Mouse (Mus musculus) heart, embryonic 14.5 days (tissue): ENCODE measurements around the gene Arhgap44. TPM values are rescaled to one million over a fixed set of nuclear protein-coding genes. Genes with fewer than 3 reads are reported as not detected.

ENCODE experiments used
- ATAC-seq: fragments of 200-750 bp; cut with Nextera tagmentation; 2 replicates; pipeline ENCODE4 v1.8.0; 2017; ENCODE audit warnings: low read depth, moderate TSS enrichment; ENCODE audit not compliant: insufficient number of reproducible peaks, insufficient read depth, low FRiP score
- H3K27ac ChIP-seq, 2 experiments: fragments of 200-500 bp in 1 of 2; fragments of 300-500 bp in 1 of 2; sonication (generic) in 1 of 2; replicated peaks in 1 of 2; 2 replicates each; pipeline ENCODE4 v1.5.1; 2012 to 2014; ENCODE audit warnings: low read depth in 2 of 2, low read length in 2 of 2, control low read depth in 1 of 2, mild to moderate bottlenecking in 1 of 2, mixed read lengths in 1 of 2; ENCODE audit not compliant: control insufficient read depth in 1 of 2, insufficient read depth in 1 of 2
- H3K27me3 ChIP-seq: fragments of 300-500 bp; sonication (generic); 2 replicates; pipeline ENCODE4 v1.6.1; 2014; ENCODE audit warnings: mild to moderate bottlenecking, low read length, control low read depth; ENCODE audit not compliant: control insufficient read depth, insufficient read depth
- H3K36me3 ChIP-seq: fragments of 300-500 bp; sonication (generic); 2 replicates; pipeline ENCODE4 v1.6.1; 2014; ENCODE audit warnings: mild to moderate bottlenecking, control low read depth, low read length, mixed read lengths; ENCODE audit not compliant: control insufficient read depth, insufficient read depth
- H3K4me1 ChIP-seq, 2 experiments: fragments of 200-500 bp in 1 of 2; fragments of 300-500 bp in 1 of 2; sonication (generic) in 1 of 2; 2 replicates each; pipeline ENCODE4 v1.6.1; 2012 to 2014; ENCODE audit warnings: low read length in 2 of 2, control low read depth in 1 of 2, mixed read lengths in 1 of 2; ENCODE audit not compliant: control insufficient read depth in 2 of 2, insufficient read depth in 2 of 2
- H3K4me2 ChIP-seq: fragments of 300-500 bp; sonication (generic); 2 replicates; pipeline ENCODE4 v1.6.1; 2014; ENCODE audit warnings: mild to moderate bottlenecking, low read length
- H3K4me3 ChIP-seq, 2 experiments: fragments of 200-500 bp in 1 of 2; fragments of 300-500 bp in 1 of 2; sonication (generic) in 1 of 2; 2 replicates each; pipeline ENCODE4 v1.5.1; 2012 to 2014; ENCODE audit warnings: low read length in 2 of 2, mild to moderate bottlenecking in 2 of 2, control low read depth in 1 of 2, low read depth in 1 of 2, moderate library complexity in 1 of 2; ENCODE audit not compliant: control insufficient read depth in 1 of 2, insufficient read depth in 1 of 2
- H3K9ac ChIP-seq: fragments of 300-500 bp; sonication (generic); 2 replicates; pipeline ENCODE4 v1.6.1; 2014; ENCODE audit warnings: mild to moderate bottlenecking, low read length
- H3K9me3 ChIP-seq: fragments of 300-500 bp; sonication (generic); 2 replicates; pipeline ENCODE4 v1.6.1; 2016; ENCODE audit warnings: low read length, control low read depth; ENCODE audit not compliant: control insufficient read depth
- WGBS: fragments of 180-500 bp; shearing (Covaris S2); extraction: QIAGEN DNeasy Blood & Tissue Kit; methylation state at CpG from one replicate; pipeline ENCODE4 v1.1.7; 2014; 5-methylcytosine and 5-hydroxymethylcytosine counted together
- polyA plus RNA-seq: library from polyadenylated mRNA; unstranded; fragments of >200 nt; fragmentation: Nextera tagmentation; extraction: Ambion mirVana; gene quantifications from 2 replicates; pipeline ENCODE4 v1.2.1, GENCODE M21; 2014

Gene Arhgap44
- polyA plus RNA-seq, 1 experiment from 2014 or later, result 14.0 TPM

DNA sequence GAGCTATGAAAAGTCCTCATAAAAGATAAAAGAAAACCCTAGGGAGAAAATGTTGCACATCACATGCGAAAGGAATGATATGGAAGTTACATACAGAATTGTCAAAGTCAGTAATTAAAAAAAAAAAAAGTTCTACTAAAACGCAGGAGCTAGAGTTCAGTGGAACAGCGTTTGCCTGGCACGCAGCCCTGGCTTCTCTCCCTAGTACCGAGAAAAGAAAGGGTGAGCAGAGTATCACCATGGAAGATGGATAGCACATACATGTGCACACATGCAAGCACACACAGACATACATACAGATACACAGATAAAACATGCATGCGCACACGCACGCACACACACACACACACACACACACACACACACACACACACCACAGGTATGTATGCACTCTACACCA, 82.0 kb downstream of the Arhgap44 start:
- Histone ChIP-seq H3K27ac (no peak overlapping the region), H3K4me3 (no peak overlapping the region)

DNA sequence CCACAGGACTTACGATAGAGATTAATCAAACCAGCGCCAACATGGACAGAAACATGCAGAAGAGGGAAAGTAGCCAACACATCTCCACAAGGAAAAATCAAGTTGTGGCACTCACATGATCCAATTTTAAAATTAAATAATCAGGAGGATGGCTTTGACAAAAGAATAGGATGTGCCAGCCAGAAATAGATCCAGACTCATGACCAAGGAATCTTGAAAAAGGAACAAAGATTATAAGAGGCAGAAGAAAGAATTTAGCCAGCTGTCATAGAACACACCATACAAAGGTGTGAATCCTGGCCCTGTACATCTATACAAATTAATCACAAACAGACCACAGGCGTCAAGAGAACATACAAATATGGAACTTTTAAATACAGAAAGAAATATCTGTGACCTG, 82.5 kb downstream of the Arhgap44 start:
- Histone ChIP-seq H3K4me1 (no peaks in the 10 kb centered on the region), H3K36me3 (no peaks in the 10 kb centered on the region), H3K4me2 (no peak overlapping the region), H3K9me3 (no peaks in the 10 kb centered on the region), H3K9ac (no peak overlapping the region), H3K27me3 (no peaks in the 10 kb centered on the region), H3K27ac (no peak overlapping the region), H3K4me3 (no peak overlapping the region)
- ATAC-seq, result no peak
- WGBS, result 82% methylated on average over 3 of the region's 3 CpGs

More for the DNA sequence above, 82.0 kb downstream of the Arhgap44 start:
- 0 out of 2 replicates have a peak, but pooled peaks cover 2% of the 10 kb centered on the region for H3K9me3 ChIP-seq
- no peak overlapping the region for H3K9ac ChIP-seq
- H3K4me1 ChIP-seq, result no peaks in the 10 kb centered on the region
- H3K36me3 ChIP-seq, result no peaks in the 10 kb centered on the region
- ATAC-seq, result no peak
- WGBS, result 90% methylated on average over 8 of the region's 8 CpGs
- H3K4me2 ChIP-seq, result no peak overlapping the region
- H3K27me3 ChIP-seq, result no peaks in the 10 kb centered on the region

DNA sequence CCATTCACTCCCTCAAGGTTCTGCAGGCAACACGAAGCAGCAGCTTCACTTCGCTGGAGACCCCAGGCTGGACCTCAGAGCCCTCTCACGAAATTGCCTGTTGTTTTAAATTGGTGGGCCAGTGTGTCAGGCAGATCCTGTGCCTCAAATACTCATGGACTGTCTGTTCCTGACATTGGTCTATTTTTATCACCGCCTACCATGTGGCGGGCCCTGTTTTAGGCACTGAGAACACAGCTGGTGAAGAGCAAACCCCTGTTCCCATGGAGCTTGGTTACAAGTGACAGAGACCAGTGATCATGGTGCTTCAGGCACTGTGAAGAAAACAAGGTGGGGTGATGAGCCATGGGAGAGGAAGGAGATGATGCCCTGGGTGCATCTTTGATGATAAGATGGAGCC, 93.2 kb downstream of the Arhgap44 start:
- no peaks in the 10 kb centered on the region for H3K27me3 ChIP-seq
- no peaks in the 10 kb centered on the region for H3K9me3 ChIP-seq
- ATAC-seq, result 0 out of 2 replicates have a peak, but pooled peaks have one; percentile 31
- H3K4me3 ChIP-seq, result no peak overlapping the region
- WGBS, result 51% methylated on average over 5 of the region's 5 CpGs
- peaks cover 12% of the 10 kb centered on the region for H3K36me3 ChIP-seq
- no peak overlapping the region for H3K4me2 ChIP-seq
- H3K9ac ChIP-seq, result no peak overlapping the region
- peak overlapping the region; percentile 20 to 54; a peak in 2 of 4 replicates for H3K27ac ChIP-seq
- peaks cover 10 to 17% of the 10 kb centered on the region in 2 experiments; a peak in 3 of 4 replicates for H3K4me1 ChIP-seq

DNA sequence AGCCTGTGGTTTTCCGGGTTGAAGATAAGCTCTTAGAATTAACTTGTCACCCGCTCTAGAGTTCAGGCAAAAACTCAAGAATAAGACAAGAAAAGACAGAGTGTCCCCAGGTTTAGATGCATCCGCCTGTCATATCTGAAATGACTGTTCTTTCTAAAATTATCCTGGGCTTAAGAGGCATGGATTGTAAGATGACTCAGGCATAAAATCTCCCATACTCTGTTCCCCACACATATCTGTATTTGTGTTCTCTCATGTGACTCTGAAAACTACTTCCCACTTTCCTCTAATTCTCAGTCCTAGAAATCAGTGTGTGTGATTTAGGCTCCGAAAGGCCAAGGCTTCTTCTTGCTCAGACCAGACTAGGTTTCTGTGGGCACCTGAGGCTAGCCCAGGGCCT, 93.7 kb downstream of the Arhgap44 start:
- Histone ChIP-seq H3K27ac (peak overlapping the region; percentile 20 to 54; a peak in 2 of 4 replicates), H3K4me1 (peaks cover 10 to 17% of the 10 kb centered on the region in 2 experiments; a peak in 3 of 4 replicates), H3K4me3 (no peak overlapping the region), H3K27me3 (no peaks in the 10 kb centered on the region), H3K9me3 (no peaks in the 10 kb centered on the region), H3K4me2 (no peak overlapping the region), H3K9ac (no peak overlapping the region), H3K36me3 (peaks cover 12% of the 10 kb centered on the region)
- WGBS, result 52% methylated on average over 4 of the region's 4 CpGs
- no peak for ATAC-seq

DNA sequence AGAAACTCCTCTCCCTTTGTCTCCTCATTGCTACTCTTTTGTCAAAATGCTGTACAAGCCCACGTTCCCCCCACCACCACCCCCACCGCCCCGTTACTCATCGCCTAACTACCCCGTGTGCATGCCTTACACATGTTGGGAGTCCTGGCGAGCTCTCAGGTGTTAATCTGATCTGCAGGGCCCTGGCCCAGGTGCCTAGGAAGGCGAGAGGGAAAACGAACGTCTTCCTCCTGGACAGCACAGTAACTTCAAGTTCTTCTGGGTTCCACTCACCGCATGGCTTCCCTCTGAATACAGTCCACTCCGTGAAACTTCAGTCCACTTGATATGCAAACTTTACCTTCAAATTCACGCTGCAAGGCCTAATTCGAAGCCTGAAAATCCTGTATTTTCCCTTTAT, 97.6 kb downstream of the Arhgap44 start:
- Histone ChIP-seq H3K9me3 (no peaks in the 10 kb centered on the region), H3K27ac (no peak overlapping the region), H3K36me3 (peaks cover 11% of the 10 kb centered on the region), H3K27me3 (no peaks in the 10 kb centered on the region), H3K4me1 (peaks cover 10 to 17% of the 10 kb centered on the region in 2 experiments; a peak in 3 of 4 replicates), H3K9ac (no peak overlapping the region), H3K4me3 (no peak overlapping the region), H3K4me2 (no peak overlapping the region)
- WGBS, result 81% methylated on average over 13 of the region's 13 CpGs
- no peak for ATAC-seq

DNA sequence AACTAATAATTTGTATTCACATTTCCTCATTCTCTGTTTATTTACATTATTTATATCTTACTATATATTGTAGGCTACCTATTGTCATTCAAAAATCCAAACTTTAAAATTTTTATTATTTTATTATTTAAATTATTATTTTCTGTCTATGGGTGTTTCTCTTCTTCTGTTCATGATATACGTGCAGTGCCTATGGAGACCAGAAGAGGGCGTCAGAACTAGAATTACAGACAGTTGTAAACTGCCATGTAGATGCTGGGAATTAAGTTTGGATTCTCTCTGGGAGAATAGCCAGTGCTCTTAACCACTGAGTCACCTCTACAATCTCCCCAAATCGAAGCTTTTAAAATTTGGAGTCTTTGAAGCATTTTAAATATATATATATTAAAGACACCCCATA, 101.3 kb downstream of the Arhgap44 start:
- ATAC-seq, result no peak
- peaks cover 7% of the 10 kb centered on the region for H3K36me3 ChIP-seq
- no peak overlapping the region for H3K4me2 ChIP-seq
- no peaks in the 10 kb centered on the region for H3K9me3 ChIP-seq
- no peaks in the 10 kb centered on the region for H3K27me3 ChIP-seq
- H3K27ac ChIP-seq, result no peak overlapping the region
- H3K9ac ChIP-seq, result no peak overlapping the region
- peaks cover 10 to 19% of the 10 kb centered on the region in 2 experiments for H3K4me1 ChIP-seq
- no peak overlapping the region for H3K4me3 ChIP-seq
- WGBS, result 55% methylated on average over 3 of the region's 3 CpGs

DNA sequence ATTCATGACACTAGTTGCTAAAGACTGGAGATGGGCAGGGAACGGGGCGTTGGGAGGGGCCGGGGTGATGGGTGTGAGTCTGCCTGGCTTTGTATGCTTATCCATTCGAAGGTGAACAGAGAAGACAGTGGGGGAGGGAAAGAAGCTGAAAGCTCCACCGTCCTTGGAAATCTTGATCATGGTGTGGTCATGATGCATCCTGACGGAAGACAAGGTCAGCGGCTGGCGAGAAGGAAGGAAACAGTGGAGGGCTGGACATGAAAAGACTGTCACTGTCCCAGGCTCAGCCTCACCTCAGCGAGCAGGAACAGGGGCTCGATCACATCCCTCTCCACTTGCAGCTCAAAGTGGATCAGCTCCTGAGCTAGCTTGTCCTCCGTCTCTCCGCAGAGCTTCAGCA, 103.2 kb downstream of the Arhgap44 start:
- ATAC-seq, result no peak

More for the DNA sequence above, 103.2 kb downstream of the Arhgap44 start:
- no peak overlapping the region for H3K4me3 ChIP-seq
- H3K36me3 ChIP-seq, result peaks cover 7% of the 10 kb centered on the region; the same call in 1 of the 2 replicates
- peaks cover 20 to 33% of the 10 kb centered on the region in 2 experiments for H3K4me1 ChIP-seq
- H3K9ac ChIP-seq, result no peak overlapping the region
- 85% methylated on average over 12 of the region's 12 CpGs for WGBS
- no peak overlapping the region for H3K4me2 ChIP-seq
- H3K27ac ChIP-seq, result no peak overlapping the region
- H3K27me3 ChIP-seq, result no peaks in the 10 kb centered on the region
- no peaks in the 10 kb centered on the region for H3K9me3 ChIP-seq
